Mouse (Mus musculus): Measurements from ENCODE around the gene Igflr1.

GRCm38 (mm10) chr7:30522871-30523270 lies 42.4 kb upstream of the Igflr1 start:
- TF ChIP-seq CTCF (IDR thresholded peaks at IDR 0.05; ENCODE audit: insufficient read depth, low read depth, low read length), result no peak
- TF ChIP-seq POLR2A (IDR thresholded peaks at IDR 0.05; ENCODE audit: insufficient read depth, low read depth, low read length), result no peak
